Mouse (Mus musculus) spleen, adult 2 months (tissue): ENCODE data around the gene Itpr3. TPM values are rescaled to one million over a fixed set of nuclear protein-coding genes. Genes with fewer than 3 reads are reported as not detected.

Experiments
- DNase-seq, 2 experiments: peaks; one replicate each; pipeline versions ENCODE4 v3.0.0 to v3.0.0-alpha.2; 2012 to 2021; ENCODE audit warnings: low spot score in 2 of 2, low read depth in 1 of 2
- H3K27ac ChIP-seq: fragments of 200-500 bp; 2 replicates; pipeline ENCODE4 v1.5.1; 2012; ENCODE audit warnings: low read length, inconsistent platforms; ENCODE audit not compliant: insufficient read depth
- H3K27me3 ChIP-seq: fragments of 200-500 bp; 2 replicates; pipeline ENCODE4 v1.6.1; 2012; ENCODE audit warnings: mild to moderate bottlenecking, moderate library complexity, low read length, inconsistent platforms; ENCODE audit not compliant: control insufficient read depth, insufficient read depth
- H3K36me3 ChIP-seq: fragments of 200-500 bp; 2 replicates; pipeline ENCODE4 v1.6.1; 2012; ENCODE audit warnings: mild to moderate bottlenecking, low read length, inconsistent platforms; ENCODE audit not compliant: control insufficient read depth, insufficient read depth
- H3K4me1 ChIP-seq: fragments of 200-500 bp; 2 replicates; pipeline ENCODE4 v1.6.1; 2011; ENCODE audit warnings: inconsistent platforms; ENCODE audit not compliant: control insufficient read depth, insufficient read depth, insufficient read length
- H3K4me3 ChIP-seq: fragments of 200-500 bp; 2 replicates; pipeline ENCODE4 v1.5.1; 2011; ENCODE audit warnings: mild to moderate bottlenecking, inconsistent platforms; ENCODE audit not compliant: insufficient read depth, insufficient read length; ENCODE audit errors: extremely low read depth
- CTCF ChIP-seq: fragments of 200-500 bp; IDR thresholded peaks from 2 replicates; pipeline ENCODE4 v1.5.1; 2011; ENCODE audit warnings: mild to moderate bottlenecking, inconsistent platforms; ENCODE audit not compliant: insufficient read depth, insufficient read length, insufficient replicate concordance; ENCODE audit errors: extremely low read depth
- POLR2A ChIP-seq: fragments of 200-500 bp; IDR thresholded peaks from 2 replicates; pipeline ENCODE4 v1.6.1; 2011; ENCODE audit warnings: low read depth, low read length, inconsistent platforms
- WGBS: fragments of 180-500 bp; shearing (Covaris S2); methylation state at CpG from one replicate; pipeline ENCODE4 v1.1.7; 2018; 5-methylcytosine and 5-hydroxymethylcytosine counted together
- polyA plus RNA-seq: library from polyadenylated mRNA; depleted of rRNA; stranded (reverse); fragments of >200 nt; gene quantifications from 2 replicates; pipeline ENCODE4 v1.2.3, GENCODE M21; 2012; rRNA removed

Gene Itpr3
- polyA plus RNA-seq, 1 experiment = 50.9 TPM

DNA sequence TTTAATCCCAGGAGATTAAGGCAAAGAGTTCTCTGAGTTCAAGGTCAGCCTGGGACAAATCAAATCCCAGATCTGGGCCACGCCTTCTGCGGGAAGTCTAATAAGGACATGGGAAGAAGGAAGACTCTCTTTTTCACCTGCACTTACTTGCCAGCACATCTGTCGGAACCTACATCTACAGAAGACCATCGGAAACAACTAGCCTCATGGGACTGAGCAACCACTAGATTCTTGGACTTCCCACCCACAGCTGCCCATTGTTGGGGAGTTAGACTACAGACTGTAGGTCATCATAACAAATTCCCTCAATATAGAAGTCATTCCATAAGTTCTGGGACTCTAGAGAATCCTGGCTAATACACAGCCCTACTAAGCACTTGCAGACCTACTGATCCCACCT is 111.5 kb downstream of the Itpr3 start:
- 90% methylated on average over 4 of the region's 4 CpGs for WGBS
- Histone ChIP-seq H3K27ac (no peak overlapping the region), H3K4me1 (no peaks in the 10 kb centered on the region), H3K4me3 (no peak overlapping the region), H3K27me3 (no peaks in the 10 kb centered on the region), H3K36me3 (no peaks in the 10 kb centered on the region)
- DNase-seq = no peak
- TF ChIP-seq CTCF = no peak
- TF ChIP-seq POLR2A = no peak

DNA sequence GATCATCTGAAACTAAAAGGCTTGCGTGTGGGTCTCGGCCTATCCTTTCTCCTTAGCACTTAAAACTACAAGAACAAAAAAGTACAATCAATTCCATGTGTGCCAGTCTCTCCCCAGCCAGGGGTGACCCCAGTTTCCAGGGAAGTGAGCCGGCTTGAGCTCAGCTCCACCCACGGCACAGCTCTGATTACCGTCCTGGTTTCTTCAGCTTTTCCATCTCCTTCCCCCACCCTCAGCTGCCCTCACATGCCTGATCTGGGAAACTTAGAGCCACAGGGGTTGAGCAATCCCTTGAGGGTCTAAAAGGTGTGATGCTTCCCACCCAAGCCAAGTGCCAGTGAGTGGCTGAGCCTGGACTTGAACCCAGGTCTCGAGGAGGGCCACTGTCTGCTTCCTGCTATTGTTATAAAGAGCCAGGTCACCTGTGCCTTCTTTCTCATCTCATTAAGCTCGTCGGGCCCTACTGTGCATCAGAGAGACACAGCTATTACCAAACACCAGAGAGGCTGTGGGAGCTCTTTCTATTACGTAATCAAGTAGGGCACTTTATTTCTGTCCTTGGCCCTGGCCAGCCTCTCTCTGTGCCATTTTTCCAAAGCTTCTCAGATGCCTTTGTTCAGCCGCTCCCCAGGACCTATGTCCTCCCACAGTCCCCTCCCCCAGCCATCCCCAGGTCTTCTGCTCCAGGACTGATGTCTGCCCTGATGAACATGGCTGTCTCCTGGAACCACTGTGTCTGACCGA is 113.0 kb downstream of the Itpr3 start:
- DNase-seq = no peak
- Histone ChIP-seq H3K27me3 (no peaks in the 10 kb centered on the region), H3K27ac (no peak overlapping the region), H3K4me1 (no peaks in the 10 kb centered on the region), H3K36me3 (no peaks in the 10 kb centered on the region), H3K4me3 (no peak overlapping the region)
- no peak for TF ChIP-seq CTCF
- 90% methylated on average over 11 of the region's 11 CpGs for WGBS

DNA sequence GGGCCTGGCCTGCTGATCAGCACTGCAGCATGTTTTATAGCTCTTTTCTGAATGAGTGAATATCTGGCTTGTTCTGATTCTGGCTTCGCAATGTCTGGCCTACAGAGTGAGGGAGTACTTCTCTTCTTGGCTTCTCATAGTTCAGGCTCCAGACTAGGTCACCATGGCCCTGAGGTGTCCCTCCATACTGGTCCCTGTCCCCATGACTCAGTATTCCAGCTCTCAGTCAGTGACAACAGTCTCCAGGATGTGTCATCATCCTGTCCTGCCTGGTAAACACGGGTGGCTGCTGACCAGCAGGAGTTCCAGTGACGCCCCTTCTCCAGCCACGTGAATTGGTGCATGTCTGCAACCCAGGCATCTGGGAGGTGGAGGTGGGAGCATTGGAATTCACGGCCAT is 114.0 kb downstream of the Itpr3 start:
- 88% methylated on average over 5 of the region's 5 CpGs for WGBS
- H3K4me1 ChIP-seq = no peaks in the 10 kb centered on the region
- H3K36me3 ChIP-seq = no peaks in the 10 kb centered on the region
- TF ChIP-seq CTCF (no peak), POLR2A (no peak)
- no peak for DNase-seq
- H3K27me3 ChIP-seq = no peaks in the 10 kb centered on the region
- no peak overlapping the region for H3K4me3 ChIP-seq
- no peak overlapping the region for H3K27ac ChIP-seq

Other genes starting within 250 kb of the Itpr3 start
- 19.8 and 34.6 TPM in 2 replicates for gene Nkx2-5, start 212.3 kb upstream of the Itpr3 start, polyA plus RNA-seq
- 6.8 and 7.6 TPM in 2 replicates for gene Kifc5b, start 140.2 kb upstream of the Itpr3 start, polyA plus RNA-seq
- gene Phf1, start 124.3 kb upstream of the Itpr3 start, polyA plus RNA-seq = 103 and 131 TPM in 2 replicates
- 87.9 and 131 TPM in 2 replicates for gene Cuta, start 117.7 kb upstream of the Itpr3 start, polyA plus RNA-seq
- gene Syngap1, start 116.1 kb upstream of the Itpr3 start, polyA plus RNA-seq = 7.3 and 9.6 TPM in 2 replicates
- 13.7 and 25.0 TPM in 2 replicates for gene Zbtb9, start 84.1 kb upstream of the Itpr3 start, polyA plus RNA-seq
- gene Bak1, start 28.3 kb upstream of the Itpr3 start, polyA plus RNA-seq = 50.3 and 67.8 TPM in 2 replicates
- gene Uqcc2, start 76.6 kb downstream of the Itpr3 start, polyA plus RNA-seq = 49.1 and 73.4 TPM in 2 replicates
- gene Ip6k3, start 110.5 kb downstream of the Itpr3 start, polyA plus RNA-seq = 0.62 and 0.71 TPM in 2 replicates
- gene Lemd2, start 147.2 kb downstream of the Itpr3 start, polyA plus RNA-seq = 86.6 and 121 TPM in 2 replicates